Mouse (Mus musculus): ENCODE data around the gene Krt2.

DNA sequence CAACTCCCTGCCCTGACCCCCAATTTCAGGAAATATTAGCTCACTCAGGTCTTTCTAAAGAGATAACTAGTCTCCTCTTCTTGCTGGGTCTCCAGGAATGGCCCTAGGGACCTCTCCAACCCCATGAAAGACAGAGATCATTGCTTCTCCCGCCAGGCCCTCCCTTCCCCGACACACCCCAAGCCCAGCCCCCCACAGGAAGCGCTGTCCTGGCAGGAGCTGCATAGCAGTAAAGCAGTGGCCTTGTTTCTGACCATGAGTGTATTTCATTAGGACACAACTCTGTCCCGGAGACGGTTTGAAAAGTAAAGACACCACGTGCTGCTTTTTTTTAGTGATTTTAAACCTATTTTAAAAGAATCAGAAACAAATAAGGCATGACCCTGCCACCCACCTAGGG lies 15.2 kb upstream of the Krt2 start:
- no peak for TF ChIP-seq CTCF (IDR thresholded peaks at IDR 0.05; ENCODE audit: insufficient read depth, low read length)
- no peak for TF ChIP-seq POLR2A (IDR thresholded peaks at IDR 0.05; ENCODE audit: borderline replicate concordance, extremely low read depth, low read depth, low read length)
